ENCODE assay signal across 9 mouse cellular contexts in the genomic region with DNA sequence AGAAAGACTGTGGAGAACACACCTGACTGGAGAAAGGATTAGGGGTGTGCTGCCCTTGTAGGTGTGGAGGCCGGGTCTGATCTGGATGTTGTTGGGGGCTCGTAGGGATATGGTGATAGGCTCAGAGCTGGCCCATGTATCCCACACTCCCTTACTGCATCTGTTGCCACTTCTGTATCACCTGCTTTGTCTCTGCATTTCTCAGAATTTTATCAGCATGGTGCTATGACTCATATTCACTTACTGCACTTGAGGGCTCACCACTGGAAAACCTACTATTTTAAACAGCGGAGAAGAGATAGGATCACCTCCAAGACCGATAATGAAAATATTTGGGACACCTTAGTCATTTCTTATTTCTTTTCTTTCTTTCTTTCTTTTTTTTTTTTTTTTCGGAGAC. TPM values are rescaled to one million over a fixed set of nuclear protein-coding genes. Genes with fewer than 3 reads are reported as not detected.
DNase-seq lines count a peak whose midpoint lies in the region; ATAC-seq and TF ChIP-seq lines count a peak whose summit lies in the region.
"Had no signal": no experiment of that assay in that cellular context is flagged by ENCODE, and none has a peak within 500 bp of the region (broad histone marks: within the 10 kb centered on the region; RNA-seq: fewer than 3 reads in every experiment).

No protein-coding gene starts in this region.

- no peaks in the 10 kb centered on the region for H3K36me3 ChIP-seq in lung, embryonic 14.5 days (ENCODE audit: insufficient read depth)
- H3K36me3 ChIP-seq in limb, embryonic 11.5 days (ENCODE audit: control insufficient read depth, insufficient read depth, low read length) = no peaks in the 10 kb centered on the region
- no peaks in the 10 kb centered on the region for H3K36me3 ChIP-seq in myocyte (ENCODE audit: control insufficient read depth, insufficient read depth)

- peak overlapping the region; percentile 76 for H3K4me2 ChIP-seq in lung, embryonic 14.5 days
- peak overlapping the region; percentile 63; the same call in 1 of the 2 replicates for H3K4me2 ChIP-seq in limb, embryonic 11.5 days (ENCODE audit: low read depth, severe bottlenecking)
- H3K4me2 ChIP-seq in myocyte (ENCODE audit: low read depth) = peak overlapping the region; percentile 97

- H3K79me2 ChIP-seq in myocyte (ENCODE audit: control insufficient read depth, insufficient read depth) = no peaks in the 10 kb centered on the region

- H3K27ac ChIP-seq in lung, embryonic 14.5 days (ENCODE audit: low read depth) = no peak overlapping the region
- no peak overlapping the region for H3K27ac ChIP-seq in embryonic fibroblast, embryonic 13.5 days (ENCODE audit: insufficient read depth, low read length)
- no peak overlapping the region for H3K27ac ChIP-seq in limb, embryonic 11.5 days (replicated peaks; ENCODE audit: low read depth, low read length)

- ATAC-seq in lung, embryonic 14.5 days (ENCODE audit: insufficient read depth) = peak; percentile 4; the same call in 1 of the 2 replicates
- no peak for ATAC-seq in limb, embryonic 11.5 days (ENCODE audit: insufficient number of reproducible peaks, low FRiP score, low TSS enrichment, low read depth)
- no peak for ATAC-seq in cerebellum, adult (ENCODE audit: insufficient number of reproducible peaks, low FRiP score, low TSS enrichment)
- no peak for ATAC-seq in erythroid progenitor cell, adult 5-6 weeks (replicated peaks; ENCODE audit: low FRiP score, poor library complexity, severe bottlenecking)

- H3K9ac ChIP-seq in lung, embryonic 14.5 days = no peak overlapping the region
- no peak overlapping the region for H3K9ac ChIP-seq in limb, embryonic 11.5 days (ENCODE audit: low read length)

- H3K4me3 ChIP-seq in lung, embryonic 14.5 days (ENCODE audit: low read depth, low read length) = peak overlapping the region; percentile 56
- no peak overlapping the region for H3K4me3 ChIP-seq in embryonic fibroblast, embryonic 13.5 days (ENCODE audit: insufficient read depth, low read length)
- H3K4me3 ChIP-seq in limb, embryonic 11.5 days (ENCODE audit: low read depth, low read length) = no peak overlapping the region
- H3K4me3 ChIP-seq in myocyte = peak overlapping the region; percentile 55

- H3K27me3 ChIP-seq in lung, embryonic 14.5 days (ENCODE audit: insufficient read depth, low read length) = 0 out of 2 replicates have a peak, but pooled peaks cover 2% of the 10 kb centered on the region
- no peaks in the 10 kb centered on the region for H3K27me3 ChIP-seq in limb, embryonic 11.5 days (ENCODE audit: control insufficient read depth, insufficient read depth, low read length)
- H3K27me3 ChIP-seq in myocyte (ENCODE audit: control insufficient read depth, insufficient read depth, insufficient read length) = peaks cover 5% of the 10 kb centered on the region

- WGBS in lung, embryonic 14.5 days = 84% methylated on average over 5 of the region's 5 CpGs
- 82% methylated on average over 5 of the region's 5 CpGs for WGBS in limb, embryonic 11.5 days

- DNase-seq in lung, embryonic 14.5 days = no peak
- DNase-seq in lung, postnatal 14 days = no peak
- DNase-seq in limb, embryonic 11.5 days (ENCODE audit: low spot score) = no peak
- DNase-seq in spleen, adult 18-20 months = no peak
- DNase-seq: kidney, adult 11 months had no signal

- no peak overlapping the region for H3ac ChIP-seq in myocyte (ENCODE audit: control insufficient read depth, insufficient read length)

- H3K9me3 ChIP-seq in lung, embryonic 14.5 days (ENCODE audit: low read depth, low read length) = no peaks in the 10 kb centered on the region
- no peaks in the 10 kb centered on the region for H3K9me3 ChIP-seq in limb, embryonic 11.5 days (ENCODE audit: control insufficient read depth, low read length)

- TF ChIP-seq CTCF in lung, embryonic 14.5 days (IDR thresholded peaks at IDR 0.05; ENCODE audit: low read depth) = no peak
- no peak for TF ChIP-seq CTCF in embryonic fibroblast, embryonic 13.5 days (IDR thresholded peaks at IDR 0.05; ENCODE audit: borderline replicate concordance, insufficient read depth, low read length)

- TF ChIP-seq POLR2A in embryonic fibroblast, embryonic 13.5 days (IDR thresholded peaks at IDR 0.05; ENCODE audit: low read depth, low read length) = peak; percentile 4; the same call in 1 of the 2 replicates
- TF ChIP-seq POLR2A in myocyte (IDR thresholded peaks at IDR 0.05; ENCODE audit: insufficient read length, low read depth) = no peak

- peaks cover 5% of the 10 kb centered on the region; the same call in 1 of the 2 replicates for H3K4me1 ChIP-seq in lung, embryonic 14.5 days (ENCODE audit: insufficient read depth)
- no peaks in the 10 kb centered on the region for H3K4me1 ChIP-seq in embryonic fibroblast, embryonic 13.5 days (ENCODE audit: control insufficient read depth, insufficient read depth, low read length)
- no peaks in the 10 kb centered on the region for H3K4me1 ChIP-seq in limb, embryonic 11.5 days (ENCODE audit: control insufficient read depth, insufficient read depth, low read length)

TF ChIP-seq in myocyte, 11 proteins besides CTCF, POLR2A, EP300 and RAD21:
- no peak for TF ChIP-seq REST (IDR thresholded peaks at IDR 0.05; ENCODE audit: insufficient read depth, insufficient read length)
- no peak for TF ChIP-seq TCF3 (IDR thresholded peaks at IDR 0.05; ENCODE audit: insufficient read length, low read depth)
- TF ChIP-seq MYOD1 (IDR thresholded peaks at IDR 0.05; ENCODE audit: control insufficient read depth in 1 of 3, insufficient read length in 2 of 3, low read depth in 2 of 3) = peak in 1 of 3 experiments; percentile 27

RNA-seq across cellular contexts. Expression of gene Rd3, which starts 11.9 kb away (rescaled TPM):
- 0.45 and 1.8 TPM in 2 replicates for polyA plus RNA-seq in lung, embryonic 14.5 days (2014; fragmentation: Nextera tagmentation; extraction: Ambion mirVana)
- not detected in 2 replicates for polyA plus RNA-seq in embryonic fibroblast, embryonic 13.5 days (2011; ENCODE audit: insufficient read length, low read depth, missing spikeins)
- not detected in 2 replicates for polyA plus RNA-seq in limb, embryonic 11.5 days (2014; fragmentation: Nextera tagmentation; extraction: Ambion mirVana)
- not detected for polyA plus RNA-seq in myocyte (2012; fragmentation: generic; extraction: Trizol)
- not detected in 2 replicates for total RNA-seq in erythroid progenitor cell, adult 5-6 weeks (2015; ENCODE audit: low replicate concordance)
- not detected in 2 replicates for total RNA-seq in erythroid progenitor cell, adult 5-6 weeks (2017; ENCODE audit: low replicate concordance)

Comparison
In these comparisons a context has a peak if more than half of its experiments do, and no peak if none do; other contexts are left out.
1. H3K4me3 ChIP-seq: peak in lung, embryonic 14.5 days (single experiment) and myocyte (single experiment); none in embryonic fibroblast, embryonic 13.5 days (single experiment) and limb, embryonic 11.5 days (single experiment).
2. Peak in every context shown above with its lines, with median percentiles within 50 percentile points of each other: H3K4me2 ChIP-seq.